Mouse (Mus musculus) testis, adult 2 months (tissue): ENCODE results near the gene Aco2. TPM values are rescaled to one million over a fixed set of nuclear protein-coding genes. Genes with fewer than 3 reads are reported as not detected.

Source experiments
- H3K27ac ChIP-seq: fragments of 200-500 bp; 2 replicates; pipeline ENCODE4 v1.5.1; 2012; ENCODE audit warnings: low read depth, low read length; ENCODE audit not compliant: control insufficient read depth, insufficient read depth
- H3K27me3 ChIP-seq: fragments of 200-500 bp; 2 replicates; pipeline ENCODE4 v1.6.1; 2012; ENCODE audit warnings: mild to moderate bottlenecking, low read length, moderate library complexity; ENCODE audit not compliant: control insufficient read depth, insufficient read depth
- H3K36me3 ChIP-seq: fragments of 200-500 bp; 2 replicates; pipeline ENCODE4 v1.6.1; 2012; ENCODE audit warnings: mild to moderate bottlenecking, low read length; ENCODE audit not compliant: control insufficient read depth, insufficient read depth
- H3K4me1 ChIP-seq: fragments of 200-500 bp; 2 replicates; pipeline ENCODE4 v1.6.1; 2012; ENCODE audit warnings: low read length; ENCODE audit not compliant: control insufficient read depth, insufficient read depth
- H3K4me3 ChIP-seq: fragments of 200-500 bp; 2 replicates; pipeline ENCODE4 v1.5.1; 2012; ENCODE audit warnings: low read depth, mild to moderate bottlenecking, low read length, moderate library complexity, mixed read lengths; ENCODE audit not compliant: control insufficient read depth
- CTCF ChIP-seq: fragments of 200-500 bp; IDR thresholded peaks from 2 replicates; pipeline ENCODE4 v1.5.1; 2012; ENCODE audit warnings: low read depth, mild to moderate bottlenecking, inconsistent platforms, low read length, moderate library complexity; ENCODE audit not compliant: control insufficient read depth, insufficient read depth, insufficient replicate concordance
- POLR2A ChIP-seq: fragments of 200-500 bp; IDR thresholded peaks from 2 replicates; pipeline ENCODE4 v1.6.1; 2012; ENCODE audit warnings: low read depth, mild to moderate bottlenecking, inconsistent platforms, low read length, moderate library complexity; ENCODE audit not compliant: control insufficient read depth
- polyA plus RNA-seq: library from polyadenylated mRNA; depleted of rRNA; stranded (reverse); fragments of >200 nt; gene quantifications from 2 replicates; pipeline ENCODE4 v1.2.3, GENCODE M21; 2012

Aco2 gene
- polyA plus RNA-seq, 1 experiment, result 112 TPM

GRCm38 (mm10) chr15:81882348-81882747 is 10.2 kb downstream of the Aco2 start:
- H3K4me1 ChIP-seq, result peaks cover 4% of the 10 kb centered on the region; the same call in 1 of the 2 replicates
- no peaks in the 10 kb centered on the region for H3K36me3 ChIP-seq
- no peak overlapping the region for H3K4me3 ChIP-seq
- H3K27ac ChIP-seq, result no peak overlapping the region
- TF ChIP-seq POLR2A (no peak), CTCF (no peak)
- H3K27me3 ChIP-seq, result no peaks in the 10 kb centered on the region

- Histone ChIP-seq H3K27ac (no peak overlapping the region), H3K4me3 (no peak overlapping the region), H3K4me1 (peaks cover 3% of the 10 kb centered on the region; the same call in 1 of the 2 replicates), H3K36me3 (no peaks in the 10 kb centered on the region), H3K27me3 (no peaks in the 10 kb centered on the region)
- no peak for TF ChIP-seq POLR2A
- no peak for TF ChIP-seq CTCF
Observed at GRCm38 (mm10) chr15:81885418-81885934, 13.4 kb downstream of the Aco2 start.

GRCm38 (mm10) chr15:81886795-81887550 is 14.9 kb downstream of the Aco2 start:
- no peak overlapping the region for H3K4me3 ChIP-seq
- TF ChIP-seq POLR2A, result no peak
- TF ChIP-seq CTCF, result no peak
- H3K27me3 ChIP-seq, result no peaks in the 10 kb centered on the region
- H3K4me1 ChIP-seq, result no peaks in the 10 kb centered on the region
- no peaks in the 10 kb centered on the region; the same call in 1 of the 2 replicates for H3K36me3 ChIP-seq
- no peak overlapping the region for H3K27ac ChIP-seq

GRCm38 (mm10) chr15:81889175-81889574 is 17.1 kb downstream of the Aco2 start:
- H3K4me3 ChIP-seq, result no peak overlapping the region
- H3K4me1 ChIP-seq, result no peaks in the 10 kb centered on the region
- no peaks in the 10 kb centered on the region for H3K27me3 ChIP-seq
- TF ChIP-seq POLR2A, result no peak
- no peak for TF ChIP-seq CTCF
- no peaks in the 10 kb centered on the region; the same call in 1 of the 2 replicates for H3K36me3 ChIP-seq
- H3K27ac ChIP-seq, result no peak overlapping the region

GRCm38 (mm10) chr15:81891140-81891802 is 19.2 kb downstream of the Aco2 start:
- Histone ChIP-seq H3K4me3 (no peak overlapping the region), H3K4me1 (no peaks in the 10 kb centered on the region), H3K36me3 (no peaks in the 10 kb centered on the region; the same call in 1 of the 2 replicates), H3K27me3 (no peaks in the 10 kb centered on the region), H3K27ac (no peak overlapping the region)
- TF ChIP-seq CTCF, result no peak
- no peak for TF ChIP-seq POLR2A

- Histone ChIP-seq H3K4me1 (no peaks in the 10 kb centered on the region), H3K4me3 (no peak overlapping the region), H3K27ac (no peak overlapping the region), H3K27me3 (no peaks in the 10 kb centered on the region), H3K36me3 (no peaks in the 10 kb centered on the region; the same call in 1 of the 2 replicates)
- TF ChIP-seq POLR2A (no peak), CTCF (no peak)
Observed at GRCm38 (mm10) chr15:81891822-81892580, 19.9 kb downstream of the Aco2 start.

- no peak overlapping the region for H3K27ac ChIP-seq
- H3K4me1 ChIP-seq, result no peaks in the 10 kb centered on the region
- H3K36me3 ChIP-seq, result no peaks in the 10 kb centered on the region; the same call in 1 of the 2 replicates
- no peak overlapping the region for H3K4me3 ChIP-seq
- TF ChIP-seq CTCF (no peak), POLR2A (no peak)
- no peaks in the 10 kb centered on the region for H3K27me3 ChIP-seq
Observed at GRCm38 (mm10) chr15:81894002-81894401, 21.9 kb downstream of the Aco2 start.
